Mouse (Mus musculus) embryo, embryonic 11 days (tissue): Measurements from ENCODE around the gene Vapb.
A peak's percentile ranks its signal among the peaks of the same experiment; 100 is the strongest.

ENCODE experiments used
- DNase-seq: peaks from one replicate; pipeline ENCODE4 v3.0.0-alpha.2; 2015

Gene Vapb

DNA sequence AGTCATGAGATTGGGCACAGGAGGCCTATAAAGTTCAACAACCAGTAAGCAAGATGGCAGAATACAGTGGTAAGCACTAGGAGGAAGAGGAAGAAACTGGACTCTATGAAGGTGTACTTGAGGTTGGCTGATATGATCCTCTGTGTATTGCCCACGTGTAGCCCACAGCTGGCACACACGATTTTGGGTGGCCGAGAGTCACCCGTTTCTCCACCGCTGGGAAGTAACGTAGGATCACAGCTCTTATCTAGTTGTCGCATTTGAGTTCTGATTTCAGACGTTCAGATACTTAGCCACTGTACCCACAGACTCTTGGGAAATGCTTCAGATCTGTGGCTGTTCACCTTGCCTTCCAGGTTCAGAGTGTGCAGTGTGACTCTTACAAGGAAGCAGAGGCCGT, 921 bp downstream of the Vapb start:
- no peak for DNase-seq

DNA sequence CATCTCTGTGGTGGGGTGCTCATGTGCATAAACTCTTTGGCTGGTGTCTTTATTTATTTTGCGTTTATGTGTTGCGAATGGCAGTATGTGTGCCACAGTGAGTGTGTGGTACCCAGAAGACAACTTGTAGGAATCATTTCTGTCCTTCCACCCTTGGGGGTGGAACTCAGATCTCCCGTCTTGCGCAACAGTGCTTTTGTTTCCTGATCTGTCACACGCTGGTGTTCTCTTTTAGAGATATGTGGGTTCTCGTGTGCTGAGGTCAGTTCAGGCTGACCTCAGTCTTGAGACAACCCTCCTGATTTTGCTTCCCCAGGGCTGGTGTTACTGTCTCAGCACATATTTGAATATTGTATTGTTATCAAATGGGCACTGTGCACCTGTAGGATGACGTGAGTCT, 1.8 kb downstream of the Vapb start:
- DNase-seq = no peak

DNA sequence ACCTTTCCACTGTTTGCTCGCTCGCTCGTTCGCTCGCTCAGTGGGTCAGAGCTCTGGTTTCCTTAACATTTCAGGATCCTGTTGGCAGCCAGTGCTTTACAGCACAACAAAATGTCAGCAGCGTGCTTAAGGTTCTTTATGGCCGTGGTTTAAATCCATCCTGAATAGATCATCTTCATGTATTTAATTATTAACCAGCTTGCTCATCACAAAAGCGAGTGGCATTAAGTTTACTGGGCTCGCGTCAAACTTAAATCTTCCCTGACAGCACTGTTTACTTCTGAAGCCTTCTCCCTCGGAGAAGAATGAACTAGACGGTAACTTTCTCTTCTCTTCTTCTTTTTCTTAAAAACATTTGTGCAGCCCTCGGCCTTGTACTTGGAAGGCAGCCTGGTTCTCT, 4.8 kb downstream of the Vapb start:
- DNase-seq = no peak

DNA sequence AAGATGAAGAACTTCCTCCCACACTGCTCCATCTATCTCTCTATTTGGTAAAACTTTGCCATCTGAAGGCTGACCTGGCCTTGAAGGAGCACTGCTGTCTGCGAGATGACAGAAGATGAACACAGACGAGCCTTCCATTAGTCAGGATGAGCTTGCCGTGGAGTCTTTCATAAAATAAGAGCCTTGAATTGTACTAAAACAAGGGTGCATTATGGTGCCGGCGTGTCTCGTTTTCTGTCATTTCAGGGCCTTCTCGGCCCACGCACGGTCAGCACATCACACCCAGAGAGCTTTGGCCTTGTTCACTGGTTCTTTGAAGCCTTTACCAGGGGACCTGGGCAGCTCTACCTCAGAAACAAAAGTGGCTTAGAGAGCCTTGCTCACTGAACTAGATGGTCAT, 5.4 kb downstream of the Vapb start:
- no peak for DNase-seq

DNA sequence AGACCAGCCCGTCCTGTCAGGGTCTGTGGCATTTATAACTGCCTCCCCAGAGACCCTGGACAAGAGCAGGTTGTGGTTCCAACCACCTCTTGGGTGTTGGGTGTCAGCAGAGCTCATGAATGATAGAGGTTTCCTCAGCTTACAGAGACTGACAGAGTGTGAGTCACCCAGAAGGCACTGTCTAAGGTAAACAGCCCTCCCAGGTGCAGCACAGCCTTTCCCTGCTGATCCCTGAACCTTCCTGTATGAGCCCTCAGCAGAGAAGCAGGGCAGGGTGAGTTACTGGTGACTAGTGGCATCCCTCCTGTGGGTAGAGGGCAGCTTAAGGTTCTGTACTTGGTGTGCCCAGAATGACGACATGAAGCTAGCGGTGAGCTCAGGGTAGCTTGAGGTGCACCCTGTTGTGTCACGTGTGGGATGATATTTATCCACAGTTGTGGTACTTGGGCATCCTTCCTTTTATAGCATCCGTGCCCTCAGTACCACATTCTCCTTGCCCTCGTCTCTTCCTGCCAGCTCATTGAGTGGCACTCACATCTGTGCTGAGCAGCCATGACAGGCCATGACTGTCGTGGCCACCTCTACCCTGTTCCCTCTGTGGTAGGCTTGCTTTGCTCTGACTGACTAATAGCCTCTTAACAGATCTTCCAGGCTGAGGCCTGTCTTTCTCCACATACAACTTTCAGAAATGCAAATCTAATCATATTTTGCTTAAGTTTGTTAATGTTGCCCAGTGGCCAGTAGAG, 6.9 kb downstream of the Vapb start:
- no peak for DNase-seq

DNA sequence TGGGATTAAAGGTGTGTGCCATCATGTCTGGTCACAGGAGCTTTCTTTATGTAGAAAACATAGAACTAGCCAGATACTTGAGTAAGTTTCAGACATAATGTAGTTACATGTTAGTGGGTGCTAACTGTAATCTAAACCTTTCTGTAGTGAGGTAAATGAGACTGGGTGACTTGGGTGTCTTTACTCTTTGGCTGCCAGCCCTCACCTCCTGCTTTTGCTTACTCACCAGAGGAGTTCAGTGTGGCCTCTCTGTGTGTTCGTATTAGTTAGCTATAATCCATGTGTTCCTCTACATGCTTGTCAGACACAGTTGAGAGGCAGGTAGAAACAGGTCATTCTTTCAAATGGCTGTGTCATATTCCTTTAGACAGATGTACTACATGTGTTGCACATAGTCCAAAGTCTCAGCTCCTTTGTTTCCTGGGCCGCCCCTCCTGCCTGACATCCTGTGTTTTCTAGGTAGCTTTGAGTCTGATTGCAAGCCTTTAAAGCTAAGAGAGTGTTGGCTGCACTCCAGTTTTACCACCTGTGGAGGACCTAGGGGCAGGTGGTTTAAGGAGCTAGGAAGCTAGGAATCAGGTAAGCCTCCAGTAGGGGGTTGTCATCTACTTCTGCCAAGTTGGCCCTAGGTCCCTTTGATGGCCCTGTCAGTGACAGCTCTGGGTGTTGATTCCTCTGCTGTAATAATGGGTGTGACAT, 11.8 kb downstream of the Vapb start:
- no peak for DNase-seq

DNA sequence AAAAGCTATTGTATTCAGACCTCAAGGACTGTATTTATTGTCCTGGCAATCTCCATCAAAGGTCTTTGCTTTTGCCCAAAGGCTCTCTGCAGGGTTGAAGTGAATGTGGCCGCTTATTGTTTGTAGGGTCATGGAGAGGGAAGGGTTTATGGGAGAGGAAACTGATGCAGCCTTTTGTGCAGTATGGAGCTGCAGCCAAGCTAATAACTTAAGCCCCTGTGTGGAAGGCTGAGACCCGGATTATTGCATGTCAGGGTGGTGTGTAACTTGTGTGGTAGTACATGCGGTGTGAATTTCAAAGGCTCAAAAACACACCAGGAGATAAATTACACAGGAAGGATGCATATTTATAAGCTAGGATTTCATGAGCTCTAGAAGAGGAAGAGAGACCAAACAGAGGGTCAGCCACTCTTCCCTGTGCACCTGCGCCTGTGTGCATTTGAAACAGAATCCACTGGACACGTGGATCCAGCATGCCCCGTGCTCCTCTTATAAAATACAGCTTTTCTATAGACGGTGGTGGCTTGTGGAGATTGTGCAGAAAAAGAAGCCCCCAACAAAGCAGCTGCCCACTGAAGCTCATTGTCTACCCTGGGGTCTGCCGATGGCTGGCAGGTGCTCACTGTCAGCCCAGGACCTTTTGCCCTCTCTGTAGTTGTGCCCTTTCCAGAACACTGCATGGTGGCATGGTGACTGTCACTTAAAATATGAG, 18.3 kb downstream of the Vapb start:
- DNase-seq = no peak

DNA sequence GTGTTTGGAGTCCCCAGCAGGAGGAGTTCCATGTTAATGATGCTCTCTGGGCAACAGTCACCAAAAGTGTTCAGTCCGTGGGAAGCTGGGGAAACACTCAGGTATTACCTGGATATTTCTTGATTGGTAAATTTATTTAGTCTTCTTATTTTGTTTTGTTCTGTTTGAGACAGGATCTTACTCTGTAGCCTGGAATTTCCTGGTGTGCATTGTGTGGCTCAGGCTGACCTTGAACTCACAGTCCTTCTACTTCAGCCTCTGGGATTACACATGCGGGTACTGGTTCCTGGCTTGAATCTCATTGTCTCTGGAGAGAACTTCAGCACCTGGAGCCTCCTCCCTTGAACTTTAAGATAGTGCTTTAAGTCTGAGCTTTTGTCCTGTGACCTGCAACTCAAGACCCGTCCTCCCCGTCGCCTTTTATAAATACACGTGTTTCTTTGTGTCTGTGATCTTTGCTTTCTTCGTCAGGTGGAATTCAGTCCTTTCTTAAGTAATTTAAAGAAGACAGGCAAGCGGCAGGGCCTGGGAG, 20.4 kb downstream of the Vapb start:
- no peak for DNase-seq

DNA sequence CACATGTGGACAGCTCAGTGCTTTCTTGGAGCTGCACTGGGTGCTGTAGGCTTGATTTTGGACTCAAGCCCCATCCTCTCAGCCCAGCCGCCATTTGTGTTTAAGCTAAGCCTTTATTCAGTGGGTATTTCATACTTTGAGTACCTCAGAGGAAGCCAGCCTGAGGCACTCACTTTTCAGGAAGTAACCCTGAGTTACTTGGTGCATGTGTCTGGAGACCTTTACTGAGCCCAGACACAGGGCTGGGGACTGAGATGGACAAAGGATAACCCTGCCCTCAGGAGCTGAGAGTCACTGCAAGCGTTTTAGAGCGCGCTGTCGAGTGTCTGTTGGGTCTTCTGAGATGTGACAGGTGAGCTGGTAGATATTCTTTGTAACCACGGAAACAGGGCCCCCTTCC, 23.3 kb downstream of the Vapb start:
- DNase-seq = no peak

DNA sequence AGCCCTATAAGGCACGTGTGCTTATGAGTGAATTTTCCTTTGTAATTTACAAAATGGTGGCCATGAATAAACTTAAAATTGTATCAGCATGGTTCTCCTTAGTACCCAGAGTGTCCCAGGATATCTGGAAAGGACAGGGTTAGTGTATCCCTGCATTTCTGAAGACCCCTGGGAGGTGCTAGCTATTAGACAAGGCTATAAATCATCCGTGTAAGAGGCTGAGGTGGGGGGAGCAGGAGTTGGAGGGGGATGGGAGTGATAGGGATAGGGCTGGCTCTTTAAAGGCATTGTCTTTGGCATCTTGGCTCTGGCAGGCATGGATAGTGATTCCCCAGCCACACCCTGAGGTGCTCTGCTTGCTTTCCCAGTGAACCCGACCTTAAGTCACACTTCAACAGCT, 27.3 kb downstream of the Vapb start:
- DNase-seq = peak; percentile 41

DNA sequence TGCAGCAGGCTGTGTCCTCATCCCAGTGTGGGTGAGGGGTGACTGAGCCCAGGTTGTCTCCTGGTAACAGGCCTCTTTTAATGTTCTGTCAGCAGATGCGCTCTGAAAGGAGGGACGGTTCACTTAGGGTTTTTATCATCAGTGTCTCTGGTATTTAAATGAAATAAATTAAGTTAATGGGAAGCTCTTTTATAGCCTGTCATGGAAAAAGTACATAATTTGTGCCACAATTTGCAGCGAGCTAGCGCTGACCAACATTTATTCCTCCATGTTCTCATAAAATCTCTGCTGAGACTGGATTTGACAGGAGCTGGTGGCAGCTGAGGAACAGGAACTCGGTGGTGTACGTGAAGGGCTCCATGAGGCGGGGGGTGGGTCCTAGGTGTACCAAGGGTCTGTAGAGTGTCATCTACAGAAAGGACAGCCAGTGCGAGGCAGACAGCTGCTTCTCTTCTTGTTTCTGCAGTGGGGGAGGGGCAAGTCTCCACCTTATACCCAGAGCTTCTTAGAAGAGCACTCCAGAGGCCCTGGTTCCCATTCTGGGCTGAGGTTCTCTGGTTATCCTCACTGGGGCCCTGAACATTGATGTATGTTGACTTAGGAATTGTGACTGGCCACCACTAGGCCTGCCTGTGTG, 30.8 kb downstream of the Vapb start:
- DNase-seq = no peak

DNA sequence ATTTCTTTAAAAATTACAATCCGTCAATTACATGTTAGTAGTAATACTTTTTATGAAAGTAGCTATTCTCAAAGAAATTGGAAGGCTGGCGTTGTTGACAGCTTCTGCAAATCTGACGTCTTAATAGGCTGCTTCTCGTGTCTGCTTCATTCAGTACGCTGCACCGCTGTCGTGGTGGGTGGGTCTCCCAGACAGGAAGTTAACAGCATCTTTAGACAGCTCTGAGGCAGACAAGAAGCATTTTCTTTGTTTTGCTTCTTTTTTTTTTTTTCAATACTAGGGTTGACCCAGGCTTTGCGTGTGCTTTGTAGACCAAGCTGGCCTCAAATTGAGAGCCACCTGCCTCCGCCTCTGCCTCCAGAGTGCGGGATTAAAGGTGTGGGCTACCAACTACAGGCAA, 31.9 kb downstream of the Vapb start:
- no peak for DNase-seq

DNA sequence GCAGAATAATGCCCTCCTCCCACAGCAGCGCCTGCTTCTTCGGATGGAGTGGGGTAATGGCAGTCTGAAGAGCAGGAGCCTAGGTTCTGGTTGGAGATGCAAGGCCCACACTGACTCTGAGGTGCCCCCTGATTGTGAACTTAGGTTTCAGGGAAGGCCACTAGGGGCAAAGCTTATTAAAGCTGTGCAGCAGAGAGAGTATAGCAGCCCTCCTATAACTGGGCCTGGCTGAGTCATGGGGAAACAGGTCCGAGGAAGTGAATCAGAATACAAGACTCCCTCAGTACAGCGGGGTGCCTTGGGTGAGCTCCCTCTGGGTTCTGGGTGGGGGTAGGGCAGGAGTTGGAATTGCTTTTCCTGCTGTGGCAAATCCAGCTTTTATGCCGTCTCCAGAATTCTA, 33.3 kb downstream of the Vapb start:
- no peak for DNase-seq

DNA sequence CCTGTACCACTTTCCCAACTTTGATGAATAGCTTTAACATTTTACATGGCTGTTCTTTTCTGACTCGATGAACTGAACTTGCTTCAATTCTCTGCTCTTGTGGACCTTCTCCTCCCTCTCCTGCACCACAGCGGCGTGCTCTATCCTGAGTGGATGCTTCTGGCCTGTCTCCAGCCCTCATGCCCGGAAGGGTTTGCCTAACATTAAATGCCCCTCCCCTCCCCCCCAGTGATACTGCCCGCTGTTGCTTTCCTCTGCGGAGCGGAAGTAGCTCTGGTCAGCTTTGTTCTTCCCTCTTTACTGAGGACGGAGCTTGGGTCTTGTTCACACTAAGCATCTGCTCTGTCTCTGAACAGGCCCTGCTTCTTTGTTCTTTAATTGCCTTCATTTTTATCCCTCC, 34.4 kb downstream of the Vapb start:
- no peak for DNase-seq

DNA sequence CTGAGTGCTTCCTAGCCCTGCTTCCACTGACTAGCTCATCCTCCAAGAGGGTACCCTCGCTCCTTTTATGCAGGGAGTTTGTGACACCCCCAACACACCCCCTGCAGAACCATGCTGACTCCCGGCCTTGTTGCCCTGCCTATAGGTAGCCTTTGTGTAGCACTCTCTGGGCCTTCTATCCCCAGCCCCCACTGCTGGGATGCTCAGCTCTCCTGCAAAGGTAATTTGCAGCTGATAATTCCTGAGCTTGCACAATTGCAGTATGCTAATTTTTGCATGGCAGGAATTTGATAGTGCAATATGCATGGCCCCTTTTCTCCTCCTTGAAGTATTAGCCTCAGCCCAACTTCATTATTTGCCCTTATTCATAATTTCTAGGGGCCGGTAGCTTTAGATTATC, 38.2 kb downstream of the Vapb start:
- DNase-seq = no peak

DNA sequence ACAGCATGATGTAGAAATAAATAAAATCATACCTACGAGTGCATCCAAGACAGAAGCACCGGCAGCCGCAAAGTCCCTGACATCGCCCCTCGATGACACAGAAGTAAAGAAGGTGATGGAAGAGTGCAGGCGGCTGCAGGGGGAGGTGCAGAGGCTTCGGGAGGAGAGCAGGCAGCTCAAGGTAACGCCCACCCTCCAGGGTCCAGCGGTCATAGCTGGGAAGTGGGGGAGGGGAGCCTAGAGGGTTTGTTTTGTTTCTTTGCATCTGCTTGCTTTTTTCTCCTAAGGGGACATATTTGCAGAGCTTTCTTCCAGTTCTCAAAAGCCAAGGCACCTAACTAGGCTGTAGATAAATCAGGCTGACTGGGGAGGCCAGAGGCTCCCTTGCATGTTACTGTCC, 38.8 kb downstream of the Vapb start:
- peak; percentile 79 for DNase-seq

DNA sequence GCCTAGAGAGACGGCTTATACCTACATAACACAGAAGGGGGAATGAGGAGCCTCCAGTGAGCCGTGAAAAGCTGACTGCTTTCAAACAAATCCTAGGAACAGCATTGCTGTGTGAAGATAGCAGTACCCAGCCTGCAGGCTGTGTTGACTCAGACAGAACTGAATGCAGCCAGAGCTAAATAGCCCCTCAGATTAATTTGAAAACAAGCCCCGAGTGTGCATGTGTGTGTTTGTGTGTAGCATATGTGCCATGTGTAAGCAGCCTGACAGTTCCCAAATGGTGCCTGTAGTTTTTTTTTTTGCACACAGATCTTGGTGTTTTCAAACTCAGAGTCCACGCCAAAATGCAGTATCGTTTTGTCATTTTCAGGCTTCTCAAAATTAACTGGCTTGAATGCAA, 43.6 kb downstream of the Vapb start:
- no peak for DNase-seq

DNA sequence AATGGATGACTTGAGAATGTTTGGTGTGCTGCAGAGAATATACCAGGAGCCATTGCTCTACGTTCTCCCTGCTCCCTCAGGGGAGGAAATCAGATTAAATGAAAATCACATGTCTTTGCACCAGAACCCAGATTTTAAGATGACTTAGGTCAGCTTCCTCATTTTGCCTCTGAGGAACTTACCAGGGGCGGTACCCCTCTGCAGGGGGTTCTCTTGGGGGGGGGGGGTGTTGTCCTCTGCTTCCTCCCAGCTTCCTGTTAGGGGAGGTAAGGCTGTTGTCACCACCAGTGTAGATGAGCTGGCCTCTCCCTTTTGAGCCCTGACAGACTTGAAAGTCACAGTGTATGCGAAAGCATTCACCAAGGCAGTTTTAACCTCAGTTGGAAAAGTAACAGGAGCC, 47.1 kb downstream of the Vapb start:
- DNase-seq = no peak

DNA sequence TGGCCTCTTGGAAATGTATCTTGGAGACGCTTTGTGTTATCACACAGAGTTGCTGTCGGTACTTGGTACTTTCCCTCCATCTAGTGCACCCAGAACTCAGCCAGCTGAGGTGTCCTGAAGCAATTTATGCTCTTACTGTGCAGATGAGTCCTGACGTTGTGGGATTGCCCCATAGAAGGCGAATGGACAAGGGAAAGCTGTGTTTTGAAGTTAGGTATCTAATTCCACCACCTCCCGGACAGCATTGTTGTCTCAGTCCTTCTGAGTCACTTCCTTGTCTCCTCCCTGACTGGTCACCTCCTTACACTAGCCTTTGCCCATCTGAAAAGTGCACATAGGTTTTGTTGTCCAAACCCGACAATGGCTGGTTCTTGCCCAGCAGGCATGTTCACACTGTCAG, 47.6 kb downstream of the Vapb start:
- no peak for DNase-seq

DNA sequence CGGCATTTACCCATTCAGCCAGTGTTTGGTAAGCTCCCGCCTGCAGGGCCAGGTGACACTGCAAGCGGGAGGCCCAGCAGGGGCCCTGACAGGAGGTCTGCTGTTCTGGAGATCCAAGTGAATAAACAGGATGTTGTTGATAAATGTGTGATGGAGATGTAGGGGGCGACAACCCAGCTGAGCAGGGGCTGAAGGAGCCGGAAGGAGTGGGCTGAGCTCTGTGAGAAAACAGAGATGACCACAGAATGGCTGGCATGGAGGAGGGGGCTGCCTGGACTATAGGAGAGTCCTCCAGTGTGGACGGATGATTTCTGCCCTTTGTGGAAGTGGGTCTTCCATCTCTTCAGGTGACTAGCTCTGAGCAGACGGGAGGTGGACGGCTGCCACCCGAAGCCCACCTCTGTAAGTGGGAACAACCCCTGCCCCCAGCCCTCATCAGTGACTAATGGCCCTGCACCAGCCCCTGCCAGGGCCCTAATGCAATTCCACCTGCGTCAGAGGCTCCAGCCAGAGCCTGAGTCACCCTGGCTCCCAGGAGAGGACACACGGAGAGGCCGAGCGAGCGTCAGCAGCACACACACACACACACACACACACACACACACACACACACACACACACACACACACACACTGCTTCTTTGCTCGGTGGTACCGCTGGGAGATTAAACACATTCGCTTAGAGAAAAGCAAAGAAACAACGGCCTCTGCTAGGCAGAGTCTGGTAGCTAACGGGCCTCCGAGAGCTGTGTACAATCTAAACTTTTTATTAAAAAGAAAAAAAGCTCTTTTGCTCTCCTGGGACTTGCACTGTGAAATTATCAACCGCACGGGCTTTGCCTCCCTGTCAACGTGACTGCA, 52.9 kb downstream of the Vapb start:
- DNase-seq = peak; percentile 61

DNA sequence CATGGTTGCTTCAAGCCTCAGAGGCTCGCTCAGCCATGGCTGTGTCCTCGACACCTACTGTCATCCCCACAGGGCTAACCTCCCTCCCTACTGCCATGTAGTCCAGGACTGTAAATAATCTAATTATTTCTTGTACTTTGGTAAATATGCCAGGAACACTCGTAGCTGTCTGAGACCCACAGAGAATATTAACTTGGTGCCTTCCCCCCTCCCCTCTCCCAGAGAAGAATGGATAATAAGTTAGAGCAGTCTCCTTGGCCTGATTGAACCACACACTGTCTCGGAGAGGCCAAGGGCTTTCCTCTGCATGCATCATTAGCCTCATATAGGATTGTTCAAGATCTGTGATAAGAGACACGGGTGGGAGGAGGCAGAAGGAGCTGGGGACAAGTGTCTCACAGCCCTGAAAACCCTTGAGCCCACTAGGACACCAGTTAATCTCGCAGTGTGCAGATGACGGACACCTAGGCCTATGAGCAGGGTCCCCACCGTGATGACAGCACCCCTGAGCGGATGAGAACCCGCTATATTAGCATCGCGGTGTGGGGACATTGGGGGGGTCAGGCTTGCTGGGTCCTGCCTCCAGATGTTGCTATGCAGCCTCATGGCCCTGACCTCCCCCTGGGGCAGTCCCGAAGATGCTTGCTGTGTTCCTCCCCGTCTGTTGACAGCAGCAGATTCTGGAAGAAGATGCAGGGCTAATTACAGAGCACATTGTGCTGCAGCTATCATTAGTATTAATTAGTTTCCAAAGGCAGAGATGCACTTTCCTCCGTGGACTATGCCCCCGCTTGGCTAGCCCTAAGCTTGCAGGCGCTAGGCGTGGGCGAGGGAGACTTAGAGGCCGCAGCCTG, 54.8 kb downstream of the Vapb start:
- no peak for DNase-seq

DNA sequence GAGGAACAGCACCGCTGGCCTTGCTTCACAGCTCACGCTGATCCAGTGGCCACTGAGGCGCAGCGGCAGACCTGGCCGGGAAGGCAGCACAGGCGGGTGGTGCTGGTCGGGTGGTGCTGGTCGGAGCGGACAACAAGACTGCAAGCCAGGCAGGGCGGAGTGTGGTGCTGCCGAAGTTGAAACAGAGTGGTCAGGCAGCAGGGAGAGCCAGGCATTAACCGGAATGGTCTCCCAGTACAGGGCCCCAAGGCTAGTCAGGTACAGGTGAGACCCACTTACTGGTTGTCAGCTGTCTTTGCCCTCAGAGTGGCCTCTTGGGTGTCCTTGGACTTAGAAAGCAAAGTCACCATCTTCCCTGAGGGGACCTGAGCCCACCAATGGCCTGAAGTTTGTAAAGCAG, 56.7 kb downstream of the Vapb start:
- no peak for DNase-seq
